Mouse (Mus musculus) ES-Bruce4 (cell line): Measurements from ENCODE around the gene Mboat7.
"Not testable (repeated sequence)": the region's sequence is repeated elsewhere in the genome, so short reads cannot be mapped to it uniquely, and the experiment has no call there.

Experiments used
- CTCF ChIP-seq: IDR thresholded peaks from one replicate; pipeline ENCODE4 v1.8.1; 2011; ENCODE audit warnings: low read depth, low read length
- EP300 ChIP-seq: IDR thresholded peaks from 2 replicates; pipeline ENCODE4 v1.6.1; 2011; ENCODE audit warnings: low read depth, low read length; ENCODE audit not compliant: insufficient read depth
- POLR2A ChIP-seq: IDR thresholded peaks from one replicate; pipeline ENCODE4 v1.8.1; 2011; ENCODE audit warnings: low read length; ENCODE audit not compliant: insufficient read depth

GRCm38 (mm10) chr7:3725459-3725858 lies 32.1 kb upstream of the Mboat7 start:
- not testable (repeated sequence) for TF ChIP-seq CTCF, POLR2A, EP300
